In genomic region chr11:84420779-84421178, GRCm38 (mm10) we compare ENCODE assay signal across 30 mouse cellular contexts.
"Had no signal": no experiment of that assay in that cellular context is flagged by ENCODE, and none has a peak within 500 bp of the region (broad histone marks: within the 10 kb centered on the region; RNA-seq: fewer than 3 reads in every experiment).

No protein-coding gene starts in this region.

- H3K9me3 ChIP-seq: limb, embryonic 10.5 days; limb, embryonic 13.5 days; limb, embryonic 15.5 days; liver, embryonic 12.5 days; liver, embryonic 13.5 days; liver, embryonic 15.5 days; lung, embryonic 15.5 days; megakaryocyte, embryonic 14.5 days; midbrain, embryonic 10.5 days; midbrain, embryonic 12.5 days; midbrain, embryonic 15.5 days had no signal

- ATAC-seq: liver, embryonic 12.5 days; liver, postnatal 0 days; lung, postnatal 0 days; midbrain, embryonic 15.5 days; midbrain, embryonic 16.5 days had no signal

- H3K4me1 ChIP-seq: lung, embryonic 15.5 days; megakaryocyte, embryonic 14.5 days had no signal

- H3K4me3 ChIP-seq: limb, embryonic 10.5 days; limb, embryonic 12.5 days; limb, embryonic 13.5 days; limb, embryonic 15.5 days; liver, embryonic 12.5 days; liver, embryonic 13.5 days; liver, embryonic 15.5 days; lung, embryonic 15.5 days; megakaryocyte, embryonic 14.5 days; midbrain, embryonic 10.5 days; midbrain, embryonic 12.5 days; midbrain, embryonic 15.5 days; myocyte had no signal

- H3K36me3 ChIP-seq: limb, embryonic 10.5 days; limb, embryonic 12.5 days; limb, embryonic 13.5 days; limb, embryonic 15.5 days; lung, embryonic 15.5 days; midbrain, embryonic 10.5 days; midbrain, embryonic 12.5 days; midbrain, embryonic 15.5 days had no signal

- H3K9ac ChIP-seq: limb, embryonic 12.5 days; limb, embryonic 13.5 days; limb, embryonic 15.5 days; liver, embryonic 12.5 days; liver, embryonic 13.5 days; liver, embryonic 14.5 days; liver, embryonic 15.5 days; liver, postnatal 0 days; lung, embryonic 14.5 days; lung, embryonic 15.5 days; midbrain, embryonic 12.5 days; midbrain, embryonic 15.5 days had no signal

- H3K27me3 ChIP-seq: limb, embryonic 13.5 days; limb, embryonic 15.5 days; liver, embryonic 12.5 days; liver, embryonic 13.5 days; liver, embryonic 15.5 days; lung, embryonic 15.5 days; midbrain, embryonic 12.5 days; midbrain, embryonic 15.5 days had no signal

- DNase-seq: left cerebral cortex, postnatal 4 days; liver; liver, embryonic 13.5 days; liver, postnatal 0 days; lung, adult 18-20 months; lung, adult 2 months; lung, embryonic 14.5 days; lung, postnatal 10 days; lung, postnatal 14 days; lung, postnatal 36 days; lung, postnatal 4 days; midbrain, embryonic 14.5 days had no signal

- H3K27ac ChIP-seq: limb, embryonic 10.5 days; limb, embryonic 12.5 days; limb, embryonic 13.5 days; limb, embryonic 15.5 days; liver, embryonic 12.5 days; liver, embryonic 13.5 days; liver, embryonic 14.5 days; liver, embryonic 15.5 days; lung, embryonic 15.5 days; macrophage; midbrain, embryonic 10.5 days; midbrain, embryonic 12.5 days; midbrain, embryonic 15.5 days had no signal

- H3K4me2 ChIP-seq: limb, embryonic 12.5 days; limb, embryonic 13.5 days; limb, embryonic 15.5 days; liver, embryonic 11.5 days; liver, embryonic 12.5 days; liver, embryonic 13.5 days; liver, embryonic 15.5 days; lung, embryonic 14.5 days; lung, embryonic 15.5 days; midbrain, embryonic 11.5 days; midbrain, embryonic 12.5 days; midbrain, embryonic 15.5 days had no signal
